8 mouse cellular contexts compared by ENCODE assay signal in the genomic region with DNA sequence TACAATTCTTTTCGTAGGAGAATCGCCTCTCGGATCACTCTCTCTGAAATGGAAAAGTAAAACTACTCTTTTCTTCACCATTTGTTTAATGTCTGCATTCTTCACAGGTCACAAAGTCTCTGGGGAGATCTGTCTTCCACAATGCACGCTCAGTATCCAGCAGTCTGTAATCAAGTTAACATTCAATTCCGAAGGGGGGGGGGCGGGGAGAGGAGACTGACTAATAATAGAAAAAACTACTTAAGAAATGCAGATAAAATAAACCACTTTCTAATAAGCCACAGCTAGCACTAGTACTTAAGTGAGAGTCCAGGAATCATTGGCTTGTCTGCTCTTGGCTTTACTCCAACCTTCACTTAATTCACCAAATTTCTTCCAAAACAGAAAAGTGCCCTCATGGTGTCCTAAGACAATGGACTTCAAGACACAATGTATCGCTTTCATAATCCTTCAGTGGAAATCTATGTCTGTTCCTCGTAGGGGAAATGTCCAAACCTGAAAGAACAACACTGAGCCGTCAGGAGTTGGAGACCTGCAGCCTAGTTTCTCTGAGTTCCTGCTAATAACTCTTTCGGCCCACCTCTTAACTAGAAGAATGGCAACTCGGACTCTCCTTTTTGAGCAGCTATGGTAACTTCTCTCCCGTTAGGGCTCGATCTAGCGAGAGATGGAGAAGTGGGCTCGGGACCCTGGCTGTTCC. TPM values are rescaled to one million over a fixed set of nuclear protein-coding genes. Genes with fewer than 3 reads are reported as not detected.
A peak's percentile ranks its signal among the peaks of the same experiment; 100 is the strongest.
DNase-seq lines count a peak whose midpoint lies in the region; ATAC-seq and TF ChIP-seq lines count a peak whose summit lies in the region.

No protein-coding gene starts in this region.

- H3K9ac ChIP-seq in limb, embryonic 12.5 days (replicated peaks): peak overlapping the region; percentile 85
- peak overlapping the region; percentile 47 for H3K9ac ChIP-seq in stomach, embryonic 14.5 days (replicated peaks; ENCODE audit: low read depth, low read length)

- DNase-seq in cerebellum, adult 2 months: no peak
- no peak for DNase-seq in testis, postnatal 14 days (ENCODE audit: low spot score)
- DNase-seq in embryo, embryonic 10 days (ENCODE audit: low spot score): no peak
- no peak for DNase-seq in thymus, postnatal 36 days

- H3K4me1 ChIP-seq in cerebellum, adult 2 months (ENCODE audit: control insufficient read depth, insufficient read depth, low read length): no peaks in the 10 kb centered on the region
- no peaks in the 10 kb centered on the region; the same call in 1 of the 2 replicates for H3K4me1 ChIP-seq in testis, adult 2 months (ENCODE audit: control insufficient read depth, insufficient read depth, low read length)
- H3K4me1 ChIP-seq in limb, embryonic 12.5 days (replicated peaks): peaks cover 14% of the 10 kb centered on the region
- peaks cover 7% of the 10 kb centered on the region; the same call in 1 of the 2 replicates for H3K4me1 ChIP-seq in stomach, embryonic 14.5 days (ENCODE audit: control insufficient read depth, insufficient read depth, low read length)

- 8% methylated on average over 15 of the region's 15 CpGs for WGBS in cerebellum, adult 2 months
- WGBS in limb, embryonic 12.5 days: 21% methylated on average over 15 of the region's 15 CpGs
- 6% methylated on average over 15 of the region's 15 CpGs for WGBS in stomach, embryonic 14.5 days

- no peak for TF ChIP-seq POLR2A in cerebellum, adult 2 months (IDR thresholded peaks at IDR 0.05; ENCODE audit: borderline replicate concordance, insufficient read depth, low read length)
- no peak for TF ChIP-seq POLR2A in testis, adult 2 months (IDR thresholded peaks at IDR 0.05; ENCODE audit: control insufficient read depth, low read depth, low read length)

- H3K9me3 ChIP-seq in limb, embryonic 12.5 days: no peaks in the 10 kb centered on the region
- no peaks in the 10 kb centered on the region for H3K9me3 ChIP-seq in stomach, embryonic 14.5 days (ENCODE audit: control insufficient read depth, low read depth, low read length)

- H3K27ac ChIP-seq in cerebellum, adult 2 months (ENCODE audit: insufficient read depth, low read length): no peak overlapping the region
- H3K27ac ChIP-seq in testis, adult 2 months (ENCODE audit: control insufficient read depth, insufficient read depth, low read depth, low read length): peak overlapping the region; percentile 96
- peak overlapping the region; percentile 98 for H3K27ac ChIP-seq in limb, embryonic 12.5 days
- peak overlapping the region; percentile 89 for H3K27ac ChIP-seq in stomach, embryonic 14.5 days (ENCODE audit: low read length)

- ATAC-seq in cerebellum, adult (ENCODE audit: insufficient number of reproducible peaks, low FRiP score, low TSS enrichment): no peak; the same call in 1 of the 2 replicates
- ATAC-seq in limb, embryonic 12.5 days (ENCODE audit: insufficient number of reproducible peaks, insufficient read depth, low FRiP score, low TSS enrichment, low read depth): peak; percentile 44; the same call in 1 of the 2 replicates
- no peak for ATAC-seq in stomach, embryonic 14.5 days (ENCODE audit: insufficient number of reproducible peaks, insufficient read depth, low FRiP score, low read depth)

- no peaks in the 10 kb centered on the region for H3K36me3 ChIP-seq in testis, adult 2 months (ENCODE audit: control insufficient read depth, insufficient read depth, low read length)
- H3K36me3 ChIP-seq in limb, embryonic 12.5 days: peaks cover 15% of the 10 kb centered on the region; the same call in 1 of the 2 replicates
- H3K36me3 ChIP-seq in stomach, embryonic 14.5 days (ENCODE audit: control insufficient read depth, insufficient read depth, low read length): peaks cover 7% of the 10 kb centered on the region; the same call in 1 of the 2 replicates

- H3K4me2 ChIP-seq in limb, embryonic 12.5 days: peak overlapping the region; percentile 67
- H3K4me2 ChIP-seq in stomach, embryonic 14.5 days (replicated peaks; ENCODE audit: low read depth, low read length): peak overlapping the region; percentile 59

- no peaks in the 10 kb centered on the region for H3K27me3 ChIP-seq in cerebellum, adult 2 months (ENCODE audit: control insufficient read depth, insufficient read depth, low read length)
- no peaks in the 10 kb centered on the region for H3K27me3 ChIP-seq in testis, adult 2 months (ENCODE audit: control insufficient read depth, insufficient read depth, low read length)
- no peaks in the 10 kb centered on the region for H3K27me3 ChIP-seq in limb, embryonic 12.5 days
- H3K27me3 ChIP-seq in stomach, embryonic 14.5 days (ENCODE audit: control insufficient read depth, insufficient read depth, low read length): no peaks in the 10 kb centered on the region

- no peak for TF ChIP-seq CTCF in cerebellum, adult 2 months (IDR thresholded peaks at IDR 0.05; ENCODE audit: borderline replicate concordance, insufficient read depth, low read depth, low read length)
- TF ChIP-seq CTCF in testis, adult 2 months (IDR thresholded peaks at IDR 0.05; ENCODE audit: control insufficient read depth, insufficient read depth, insufficient replicate concordance, low read depth, low read length): no peak

- peak overlapping the region; percentile 90 for H3K4me3 ChIP-seq in cerebellum, adult 2 months (replicated peaks; ENCODE audit: insufficient read depth, low read depth, low read length)
- peak overlapping the region; percentile 97 for H3K4me3 ChIP-seq in testis, adult 2 months (ENCODE audit: control insufficient read depth, low read depth, low read length)
- peak overlapping the region; percentile 71 for H3K4me3 ChIP-seq in limb, embryonic 12.5 days (replicated peaks)
- peak overlapping the region; percentile 62 for H3K4me3 ChIP-seq in stomach, embryonic 14.5 days (ENCODE audit: low read depth, low read length)

RNA-seq across cellular contexts. Expression of gene Tmem168, which starts 0.8 kb away (rescaled TPM):
- 9.0 and 9.3 TPM in 2 replicates for polyA plus RNA-seq in cerebellum, adult 2 months (2012; rRNA removed)
- polyA plus RNA-seq in testis, adult 2 months (2012; rRNA removed): 4.4 and 5.0 TPM in 2 replicates
- polyA plus RNA-seq in limb, embryonic 12.5 days (2016; fragmentation: Nextera tagmentation; extraction: Ambion mirVana): 43.0 and 45.7 TPM in 2 replicates
- polyA plus RNA-seq in stomach, embryonic 14.5 days (2014; fragmentation: Nextera tagmentation; extraction: Ambion mirVana): 42.0 and 42.1 TPM in 2 replicates
